Mouse (Mus musculus): Measurements from ENCODE around the gene Prps1l3. TPM values are rescaled to one million over a fixed set of nuclear protein-coding genes. Genes with fewer than 3 reads are reported as not detected.

Prps1l3 gene
- total RNA-seq, 1 experiment from 2014 or later, result 44.8 TPM

- no peak for DNase-seq
Measured at GRCm38 (mm10) chr12:57243671-57244495, 13.7 kb downstream of the Prps1l3 start.

GRCm38 (mm10) chr12:57258572-57258971 lies 28.4 kb downstream of the Prps1l3 start:
- no peak for DNase-seq

GRCm38 (mm10) chr12:57275456-57275855 lies 45.2 kb downstream of the Prps1l3 start:
- DNase-seq, result no peak

- DNase-seq, result no peak
Measured at GRCm38 (mm10) chr12:57281155-57282114, 51.2 kb downstream of the Prps1l3 start.

GRCm38 (mm10) chr12:57285303-57286059 lies 55.3 kb downstream of the Prps1l3 start:
- no peak for DNase-seq

Other genes with a start within 250 kb of the Prps1l3 start
- gene Slc25a21, start 32.9 kb upstream of the Prps1l3 start, total RNA-seq (2021), result 0.33 and 0.91 TPM in 2 replicates
- 10.7 and 13.1 TPM in 2 replicates for gene Mipol1, start within 50 bp of the Prps1l3 start, total RNA-seq (2021)